Mouse (Mus musculus) heart, adult 2 months (tissue): ENCODE measurements at regions not wholly inside any gene's neighbourhood (a gene's known extent, or its start where the extent isn't known, plus 50 kb on each side); places are given as distances from the start of the nearest gene placed in this dataset.

Source experiments
- DNase-seq, 2 experiments: peaks; one replicate each; pipeline ENCODE4 v3.0.0; 2021
- H3K27ac ChIP-seq: fragments of 200-600 bp; 2 replicates; pipeline ENCODE4 v1.8.1; 2022
- H3K27me3 ChIP-seq: fragments of 200-500 bp; 2 replicates; pipeline ENCODE4 v1.6.1; 2012; ENCODE audit warnings: mild to moderate bottlenecking, low read length, inconsistent platforms, mixed read lengths; ENCODE audit not compliant: control insufficient read depth, insufficient read depth
- H3K36me3 ChIP-seq: fragments of 200-500 bp; 2 replicates; pipeline ENCODE4 v1.6.1; 2012; ENCODE audit warnings: low read length, inconsistent platforms; ENCODE audit not compliant: control insufficient read depth, insufficient read depth
- H3K4me1 ChIP-seq: fragments of 200-500 bp; 2 replicates; pipeline ENCODE4 v1.6.1; 2011; ENCODE audit warnings: low read length; ENCODE audit not compliant: control insufficient read depth, insufficient read depth
- H3K4me3 ChIP-seq: fragments of 200-600 bp; 2 replicates; pipeline ENCODE4 v1.8.1; 2022
- H3K79me2 ChIP-seq: fragments of 200-500 bp; replicated peaks from 2 replicates; pipeline ENCODE4 v1.6.1; 2012; ENCODE audit warnings: mild to moderate bottlenecking, inconsistent platforms, low read length, moderate library complexity, mixed read lengths; ENCODE audit not compliant: control insufficient read depth, insufficient read depth
- H3K9ac ChIP-seq: fragments of 200-500 bp; 2 replicates; pipeline ENCODE4 v1.6.1; 2012; ENCODE audit warnings: low read depth, mild to moderate bottlenecking, control low read depth, inconsistent platforms, low read length, mixed read lengths
- CTCF ChIP-seq: fragments of 200-600 bp; IDR thresholded peaks from 2 replicates; pipeline ENCODE4 v1.8.1; 2022; ENCODE audit warnings: antibody characterized with exemption, mild to moderate bottlenecking, moderate library complexity
- EP300 ChIP-seq: fragments of 200-500 bp; IDR thresholded peaks from 2 replicates; pipeline ENCODE4 v1.6.1; 2011; ENCODE audit warnings: low read depth, low read length, control low read depth; ENCODE audit not compliant: insufficient read depth
- POLR2A ChIP-seq: fragments of 200-500 bp; IDR thresholded peaks from 2 replicates; pipeline ENCODE4 v1.6.1; 2011; ENCODE audit warnings: mild to moderate bottlenecking, low read depth, low read length, control low read depth; ENCODE audit not compliant: insufficient read depth
- WGBS: fragments of 180-500 bp; shearing (Covaris S2); methylation state at CpG from one replicate; pipeline ENCODE4 v1.1.7; 2018; 5-methylcytosine and 5-hydroxymethylcytosine counted together
- intact Hi-C: fragments of 180-260 bp; cut with DNase I; formaldehyde crosslinking; loops from one replicate; pipeline ENCODE4 v1.15.1; 2025

DNA sequence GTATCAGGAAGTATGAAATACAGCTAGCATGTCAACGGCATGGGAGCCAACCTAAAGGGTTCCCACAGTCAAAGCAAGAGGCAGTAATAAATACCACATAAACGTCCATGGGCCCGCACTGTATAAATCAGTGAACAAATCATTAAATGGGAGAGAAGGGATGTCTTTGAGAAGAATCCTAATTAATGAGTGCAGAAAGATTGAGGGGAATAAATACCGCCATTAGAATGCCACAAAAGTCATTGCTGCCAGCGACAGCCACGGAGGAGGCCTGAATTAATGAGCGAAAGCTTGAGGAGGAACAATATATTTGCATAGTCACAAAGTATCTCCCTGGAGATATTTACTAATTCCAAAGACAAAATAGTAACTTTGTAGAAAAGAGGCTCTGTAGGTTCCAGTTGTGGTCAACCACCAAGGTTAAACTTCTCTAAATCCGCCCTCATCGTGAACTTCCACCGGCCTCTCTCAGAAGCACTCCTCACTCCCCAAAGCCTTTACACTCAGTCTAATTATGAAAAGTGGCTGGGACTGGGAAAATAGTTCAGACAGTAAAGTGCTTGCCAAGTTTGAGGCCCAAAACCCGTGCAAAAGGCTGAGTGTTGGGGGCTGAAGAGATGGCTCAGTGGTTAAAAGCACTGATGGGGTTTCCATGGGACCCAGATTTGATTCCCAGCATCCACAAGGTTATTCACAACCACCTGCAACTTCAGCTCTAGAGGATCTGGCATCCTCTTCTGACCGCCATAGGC is 64.4 kb upstream of the Ppp1r26 start:
- Histone ChIP-seq H3K79me2 (no peaks in the 10 kb centered on the region), H3K4me1 (no peaks in the 10 kb centered on the region), H3K36me3 (no peaks in the 10 kb centered on the region), H3K27ac (no peak overlapping the region), H3K27me3 (no peaks in the 10 kb centered on the region), H3K9ac (no peak overlapping the region), H3K4me3 (no peak overlapping the region)
- no peak for DNase-seq
- 88% methylated on average over 12 of the region's 12 CpGs for WGBS
- intact Hi-C loops: no loop called here
- TF ChIP-seq CTCF: no peak
- no peak for TF ChIP-seq POLR2A
- TF ChIP-seq EP300: no peak

- no peaks in the 10 kb centered on the region for H3K27me3 ChIP-seq
- 72% methylated on average over 8 of the region's 8 CpGs for WGBS
- no peaks in the 10 kb centered on the region; the same call in 1 of the 2 replicates for H3K4me1 ChIP-seq
- no peak for DNase-seq
- H3K27ac ChIP-seq: no peak overlapping the region
- no peaks in the 10 kb centered on the region for H3K36me3 ChIP-seq
- no peak overlapping the region for H3K9ac ChIP-seq
- no peak overlapping the region for H3K4me3 ChIP-seq
- no peaks in the 10 kb centered on the region for H3K79me2 ChIP-seq
- TF ChIP-seq EP300: no peak
- no peak for TF ChIP-seq POLR2A
- no peak for TF ChIP-seq CTCF
- intact Hi-C loops: no loop called here
Measured at GRCm38 (mm10) chr2:28384875-28385274, 61.7 kb upstream of the Ppp1r26 start.

DNA sequence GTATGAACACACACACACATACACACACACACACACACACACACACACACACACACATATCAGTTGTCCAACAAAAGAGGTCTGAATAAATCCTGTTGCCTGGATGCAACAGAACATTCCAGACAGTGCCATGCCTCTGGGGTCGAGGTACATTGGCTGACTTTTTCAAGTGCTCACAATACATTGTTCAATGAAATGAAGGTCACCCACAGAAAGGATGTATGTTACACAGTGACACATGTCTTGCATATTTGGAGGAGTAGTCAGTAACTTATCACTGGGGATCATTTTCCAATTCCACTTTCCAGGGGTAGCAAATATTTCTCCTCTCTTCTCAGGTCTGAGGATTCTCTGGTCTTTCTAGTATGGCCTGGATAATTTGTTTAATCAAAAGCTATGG is 59.8 kb upstream of the Ppp1r26 start:
- Histone ChIP-seq H3K79me2 (no peaks in the 10 kb centered on the region), H3K27me3 (no peaks in the 10 kb centered on the region), H3K27ac (no peak overlapping the region), H3K4me3 (no peak overlapping the region), H3K36me3 (no peaks in the 10 kb centered on the region), H3K9ac (no peak overlapping the region), H3K4me1 (no peaks in the 10 kb centered on the region; the same call in 1 of the 2 replicates)
- 69% methylated on average over 1 of the region's 1 CpGs for WGBS
- DNase-seq: no peak
- intact Hi-C loops: no loop called here
- TF ChIP-seq CTCF (no peak), POLR2A (no peak), EP300 (no peak)

GRCm38 (mm10) chr2:28387422-28387836 is 59.2 kb upstream of the Ppp1r26 start:
- H3K27me3 ChIP-seq: no peaks in the 10 kb centered on the region
- intact Hi-C loops: no loop called here
- H3K36me3 ChIP-seq: no peaks in the 10 kb centered on the region
- no peak for TF ChIP-seq POLR2A
- no peak for TF ChIP-seq EP300
- no peak for TF ChIP-seq CTCF
- 36% methylated on average over 6 of the region's 6 CpGs for WGBS
- no peak overlapping the region for H3K9ac ChIP-seq
- H3K4me1 ChIP-seq: no peaks in the 10 kb centered on the region; the same call in 1 of the 2 replicates
- H3K27ac ChIP-seq: no peak overlapping the region
- DNase-seq: peak; percentile 30 to 35
- H3K79me2 ChIP-seq: no peaks in the 10 kb centered on the region
- H3K4me3 ChIP-seq: no peak overlapping the region

- WGBS: 83% methylated on average over 4 of the region's 4 CpGs
Measured at GRCm38 (mm10) chr2:28387926-28388325, 58.7 kb upstream of the Ppp1r26 start.

DNA sequence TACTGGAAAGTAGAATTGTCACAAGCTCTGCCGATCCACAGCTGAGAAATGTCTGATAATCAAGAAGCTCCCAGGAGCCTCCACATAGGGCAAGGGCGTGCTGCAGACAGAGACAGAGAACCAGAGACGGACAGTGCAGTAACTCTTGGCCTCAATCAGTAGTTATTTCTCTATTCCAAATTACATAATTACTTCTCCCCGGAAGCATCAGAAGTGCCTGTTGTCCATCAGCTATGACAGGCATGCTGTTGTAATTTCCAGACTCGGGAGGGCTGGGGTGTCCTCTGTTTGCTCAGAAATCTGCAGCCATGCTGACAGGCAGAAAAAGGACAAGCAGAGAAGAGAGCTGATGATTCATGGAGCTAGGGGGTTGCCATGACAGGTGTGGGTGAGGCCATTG is 56.9 kb upstream of the Ppp1r26 start:
- Histone ChIP-seq H3K27me3 (no peaks in the 10 kb centered on the region), H3K27ac (no peak overlapping the region), H3K4me3 (no peak overlapping the region), H3K79me2 (no peaks in the 10 kb centered on the region), H3K9ac (no peak overlapping the region), H3K36me3 (no peaks in the 10 kb centered on the region), H3K4me1 (no peaks in the 10 kb centered on the region; the same call in 1 of the 2 replicates)
- 67% methylated on average over 5 of the region's 5 CpGs for WGBS
- no peak for DNase-seq
- no peak for TF ChIP-seq CTCF
- no peak for TF ChIP-seq POLR2A
- TF ChIP-seq EP300: no peak
- intact Hi-C loops: no loop called here

More at GRCm38 (mm10) chr2:28387926-28388325, 58.7 kb upstream of the Ppp1r26 start:
- Histone ChIP-seq H3K27me3 (no peaks in the 10 kb centered on the region), H3K4me1 (no peaks in the 10 kb centered on the region; the same call in 1 of the 2 replicates), H3K79me2 (no peaks in the 10 kb centered on the region), H3K27ac (no peak overlapping the region), H3K36me3 (no peaks in the 10 kb centered on the region), H3K4me3 (no peak overlapping the region), H3K9ac (no peak overlapping the region)
- TF ChIP-seq CTCF (no peak), EP300 (no peak), POLR2A (no peak)
- intact Hi-C loops: no loop called here
- DNase-seq: no peak
